ENCODE assay signal across 19 mouse cellular contexts in the genomic region with DNA sequence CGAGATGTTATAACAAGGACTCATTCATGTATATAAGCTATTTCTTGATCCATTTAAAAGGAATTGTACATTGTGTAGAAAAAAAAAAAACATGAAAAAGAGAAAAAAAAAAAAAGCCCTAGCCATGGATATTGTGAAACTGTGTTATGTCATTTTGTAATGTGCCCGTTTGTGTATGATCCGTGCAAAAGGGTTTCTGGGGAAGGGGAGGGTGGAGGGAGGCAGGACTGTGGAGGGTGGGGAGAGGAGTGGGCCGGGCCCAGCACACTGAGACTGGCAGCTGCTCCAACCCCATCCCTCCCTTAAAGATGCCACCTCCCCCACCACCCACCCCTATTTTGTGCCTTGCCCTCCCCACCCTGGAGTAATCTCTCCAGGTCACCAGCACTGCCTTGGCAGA. TPM values are rescaled to one million over a fixed set of nuclear protein-coding genes. Genes with fewer than 3 reads are reported as not detected.
A peak's percentile ranks its signal among the peaks of the same experiment; 100 is the strongest.
DNase-seq lines count a peak whose midpoint lies in the region; ATAC-seq lines count a peak whose summit lies in the region.
"Had no signal": no experiment of that assay in that cellular context is flagged by ENCODE, and none has a peak within 500 bp of the region (broad histone marks: within the 10 kb centered on the region; RNA-seq: fewer than 3 reads in every experiment).

No protein-coding gene starts in this region.

- ATAC-seq in common myeloid progenitor, adult 5-6 weeks (replicated peaks; ENCODE audit: low read depth, poor library complexity, severe bottlenecking) = peak; percentile 46; the same call in 1 of the 2 replicates
- peak; percentile 52 for ATAC-seq in megakaryocyte, adult 5-6 weeks (ENCODE audit: poor library complexity, severe bottlenecking)
- no peak for ATAC-seq in CD4-positive, CD25-positive, alpha-beta regulatory T cell, adult 4 months
- ATAC-seq: forebrain, embryonic 14.5 days; forebrain, embryonic 16.5 days had no signal

- peak; percentile 35 for DNase-seq in heart, adult 11 months
- DNase-seq in heart, postnatal 4 days = no peak
- no peak for DNase-seq in MN1 (ENCODE audit: low spot score)
- DNase-seq in kidney, postnatal 10 days = no peak
- DNase-seq: adrenal gland, adult 8-10 months; adrenal gland, postnatal 14 days; adrenal gland, postnatal 36 days; B cell, adult 2 months; cerebellum, adult 11-12 months; cerebellum, adult 2 months; cerebellum, adult 9-10 months; cerebellum, postnatal 10 days; cerebellum, postnatal 25 days; embryo, embryonic 11 days had no signal

RNA-seq across cellular contexts. Expression of gene Slc27a3, which starts 28.3 kb away (rescaled TPM):
- total RNA-seq in heart, postnatal 4 days (2021) = 1 to 10 TPM; 3.4 to 3.9 TPM
- 1.1 and 1.2 TPM in 2 replicates for total RNA-seq in common myeloid progenitor, adult 5-6 weeks (2017)
- 0.21 and 0.33 TPM in 2 replicates for total RNA-seq in megakaryocyte, adult 5-6 weeks (2015)
- total RNA-seq in megakaryocyte, adult 5-6 weeks (2017) = 1.1 and 3.0 TPM in 2 replicates
- under 1 TPM in 1 of 2 experiments, not detected in 1; 0.19 TPM for polyA plus RNA-seq in CD4-positive, CD25-positive, alpha-beta regulatory T cell, adult 4 months (2017; shearing (Covaris generic))
